Mouse (Mus musculus): ENCODE results near the gene Gm49369.
A peak's percentile ranks its signal among the peaks of the same experiment; 100 is the strongest.
"Not testable (repeated sequence)": the region's sequence is repeated elsewhere in the genome, so short reads cannot be mapped to it uniquely, and the experiment has no call there.

Gene Gm49369

DNA sequence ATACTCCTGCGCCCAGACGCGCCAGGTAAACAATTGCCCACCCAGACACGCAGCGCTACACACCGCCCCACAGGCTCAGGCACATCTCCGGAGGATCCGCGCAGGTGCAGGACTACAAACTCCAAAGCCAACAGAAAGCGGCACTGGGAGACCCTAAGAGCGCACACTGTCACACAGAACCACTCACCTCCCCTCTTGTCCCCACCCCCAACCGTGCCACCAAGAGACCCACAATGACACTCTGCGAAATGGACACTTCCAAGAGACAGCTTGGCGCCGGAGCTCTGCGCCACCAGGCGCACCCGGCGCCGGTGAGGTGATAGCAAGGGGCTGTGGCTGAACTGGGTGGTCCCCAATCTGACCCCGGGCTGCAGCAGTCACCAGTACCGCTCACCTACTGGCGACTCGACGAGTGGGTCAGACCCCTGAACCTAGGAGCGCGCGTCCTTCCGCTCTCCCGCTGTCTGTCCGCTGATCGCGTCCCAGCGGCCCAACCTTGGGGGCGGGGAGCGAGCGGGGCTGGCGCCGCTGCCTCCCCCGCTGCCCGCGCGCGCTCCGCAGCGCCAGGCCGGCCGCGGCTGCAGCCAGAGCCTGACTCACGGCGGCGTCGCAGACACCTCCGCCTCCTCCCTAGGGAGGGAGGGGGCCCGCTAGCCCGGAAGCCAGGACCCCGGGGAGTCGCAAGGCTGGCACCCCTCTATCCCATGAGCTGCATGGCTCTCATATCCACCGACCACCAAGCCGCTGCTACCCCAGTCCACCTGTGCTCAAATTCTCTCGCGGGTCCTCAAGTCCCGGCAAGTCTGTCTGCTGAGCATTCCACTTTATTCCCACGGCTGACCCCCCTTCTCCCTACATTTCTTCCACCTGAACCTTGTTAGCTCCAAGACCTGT lies 10.5 kb downstream of the Gm49369 start:
- DNase-seq, result peak; percentile 71

DNA sequence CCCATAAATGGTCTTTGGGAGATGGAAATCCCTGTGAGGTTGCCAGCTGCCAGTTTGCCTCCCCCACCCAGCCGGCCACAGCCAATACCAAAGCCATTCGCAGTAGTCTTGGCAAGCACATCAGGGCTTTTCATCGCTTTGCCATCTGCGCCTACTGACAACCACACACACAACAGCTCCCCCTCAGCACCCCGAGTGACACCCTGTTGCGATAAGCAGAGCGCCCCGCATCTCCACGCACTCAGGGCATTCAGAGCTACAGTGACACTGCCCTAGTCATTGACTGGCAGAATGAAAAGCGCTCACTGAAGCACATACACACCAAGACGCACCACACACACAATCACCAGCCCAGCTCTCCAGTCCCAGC lies 11.1 kb downstream of the Gm49369 start:
- no peak for DNase-seq

- peak; percentile 36 for DNase-seq
Measured at GRCm38 (mm10) chr7:142370937-142371336, 11.5 kb downstream of the Gm49369 start.

GRCm38 (mm10) chr7:142369820-142370219 lies 12.6 kb downstream of the Gm49369 start:
- no peak for DNase-seq

DNA sequence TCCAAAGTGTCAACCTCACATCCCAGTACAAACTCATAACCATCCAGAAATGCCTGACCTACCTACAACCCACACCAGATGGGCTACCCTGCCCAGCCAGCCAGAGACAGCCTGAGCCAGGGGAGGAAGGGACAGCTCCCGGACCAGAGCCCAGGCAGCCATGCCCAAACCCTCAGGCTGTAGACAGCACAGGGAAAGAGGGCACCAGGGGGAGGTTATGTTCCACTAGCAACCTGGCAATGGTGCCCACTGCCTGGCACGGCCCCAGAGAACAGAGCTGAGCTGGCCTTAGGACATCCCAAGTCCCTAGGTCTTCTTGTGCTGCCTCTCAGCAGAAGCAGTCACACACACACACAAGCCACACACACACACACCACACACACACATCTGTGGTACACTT lies 13.6 kb downstream of the Gm49369 start:
- no peak for DNase-seq

DNA sequence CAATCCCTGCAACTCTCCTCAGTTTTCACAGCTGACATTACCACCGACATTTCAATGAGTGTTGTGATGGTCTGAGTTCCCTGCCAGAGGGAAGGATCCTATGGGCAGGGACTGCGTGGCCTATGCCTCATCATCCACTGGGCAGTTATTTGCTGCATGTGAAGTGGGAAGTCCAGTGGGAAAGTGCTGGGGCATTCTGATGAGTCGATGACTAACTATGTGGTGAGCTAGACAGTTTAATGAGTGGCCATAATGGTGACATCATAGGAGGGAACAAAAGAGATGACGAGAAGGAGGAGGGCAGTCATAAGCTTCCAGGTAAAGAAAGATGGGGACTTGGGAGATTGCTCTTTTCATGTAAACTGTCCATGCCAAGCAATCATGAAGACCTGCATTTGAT lies 19.4 kb downstream of the Gm49369 start:
- no peak for DNase-seq

GRCm38 (mm10) chr7:142360743-142361142 lies 21.7 kb downstream of the Gm49369 start:
- no peak for DNase-seq

DNA sequence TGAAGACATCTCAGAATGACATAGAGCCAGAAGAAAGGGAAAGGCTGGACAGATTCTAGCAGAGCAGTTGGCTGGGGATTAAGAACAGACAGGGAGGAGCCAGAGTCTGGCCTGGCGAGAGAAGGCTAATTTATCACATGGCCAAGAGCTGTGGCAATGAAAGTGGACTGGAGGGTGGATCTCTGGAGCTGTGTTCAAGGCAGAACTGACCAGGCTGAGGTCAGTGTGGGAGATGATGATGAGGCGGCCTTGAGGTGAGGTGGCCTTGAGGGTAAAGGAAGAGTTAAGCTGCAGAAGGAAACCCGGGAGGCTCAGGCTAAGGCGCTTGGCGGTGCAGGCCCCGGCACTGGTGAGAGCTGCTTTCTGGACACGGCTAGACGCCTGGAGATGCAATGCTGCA lies 23.3 kb downstream of the Gm49369 start:
- no peak for DNase-seq

- peak; percentile 45 for DNase-seq
Measured at GRCm38 (mm10) chr7:142357566-142357965, 24.9 kb downstream of the Gm49369 start.

GRCm38 (mm10) chr7:142354661-142355233 lies 27.7 kb downstream of the Gm49369 start:
- peak; percentile 54 for DNase-seq

DNA sequence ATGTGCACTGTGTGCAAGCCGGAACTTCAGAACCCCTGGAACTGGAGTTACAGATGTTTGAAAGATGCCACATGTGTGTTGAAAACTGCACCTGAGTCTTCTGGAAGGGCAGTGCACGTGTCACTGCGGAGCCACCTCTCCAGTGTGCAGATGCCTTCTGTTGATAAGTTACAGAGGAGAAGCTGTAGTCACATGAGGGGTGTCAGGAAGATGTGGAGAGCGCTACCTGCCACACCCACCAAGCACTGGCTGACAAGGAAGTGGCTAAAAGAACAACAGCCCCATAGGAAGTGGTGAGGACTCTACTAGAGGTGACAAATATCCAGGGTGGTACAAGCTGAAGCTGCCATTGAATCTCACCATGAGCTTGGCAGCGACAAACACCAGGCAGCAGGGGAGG lies 28.6 kb downstream of the Gm49369 start:
- peak; percentile 75 for DNase-seq

- DNase-seq, result no peak
Measured at GRCm38 (mm10) chr7:142351569-142351968, 30.9 kb downstream of the Gm49369 start.

DNA sequence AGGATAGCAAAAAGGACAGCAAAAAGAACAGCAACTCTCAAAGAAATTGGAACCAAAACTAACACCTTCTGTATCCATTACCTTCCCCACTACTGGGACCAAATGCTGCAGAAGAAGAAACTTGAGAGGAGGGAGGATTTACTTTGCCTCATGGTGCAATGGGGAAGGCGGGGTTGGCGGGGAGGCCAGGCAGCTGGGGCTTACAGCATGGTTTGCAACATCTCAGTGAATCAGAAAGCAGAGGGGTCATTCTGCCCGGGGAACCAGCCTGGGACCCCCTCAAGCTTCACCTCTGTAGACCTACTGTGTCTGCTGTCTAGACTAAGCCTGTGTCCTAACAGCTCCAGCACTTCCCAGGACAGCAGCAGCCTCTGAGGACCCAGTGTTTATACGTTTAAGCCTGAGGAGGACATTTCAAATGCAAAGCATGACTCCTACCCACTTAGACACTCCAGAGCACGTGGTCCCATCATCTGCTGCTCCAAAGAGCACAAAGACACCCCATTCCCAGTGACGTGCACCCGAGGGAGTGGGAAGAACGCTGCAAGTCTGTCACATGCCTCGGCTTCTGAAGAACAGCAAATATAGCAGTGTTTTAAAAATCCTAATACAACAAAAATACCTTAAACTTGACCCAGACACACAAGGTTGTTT lies 33.0 kb downstream of the Gm49369 start:
- DNase-seq, result peak; percentile 55

GRCm38 (mm10) chr7:142347542-142347941 lies 34.9 kb downstream of the Gm49369 start:
- DNase-seq, result no peak

GRCm38 (mm10) chr7:142342247-142342640 lies 40.2 kb downstream of the Gm49369 start:
- no peak for DNase-seq

DNA sequence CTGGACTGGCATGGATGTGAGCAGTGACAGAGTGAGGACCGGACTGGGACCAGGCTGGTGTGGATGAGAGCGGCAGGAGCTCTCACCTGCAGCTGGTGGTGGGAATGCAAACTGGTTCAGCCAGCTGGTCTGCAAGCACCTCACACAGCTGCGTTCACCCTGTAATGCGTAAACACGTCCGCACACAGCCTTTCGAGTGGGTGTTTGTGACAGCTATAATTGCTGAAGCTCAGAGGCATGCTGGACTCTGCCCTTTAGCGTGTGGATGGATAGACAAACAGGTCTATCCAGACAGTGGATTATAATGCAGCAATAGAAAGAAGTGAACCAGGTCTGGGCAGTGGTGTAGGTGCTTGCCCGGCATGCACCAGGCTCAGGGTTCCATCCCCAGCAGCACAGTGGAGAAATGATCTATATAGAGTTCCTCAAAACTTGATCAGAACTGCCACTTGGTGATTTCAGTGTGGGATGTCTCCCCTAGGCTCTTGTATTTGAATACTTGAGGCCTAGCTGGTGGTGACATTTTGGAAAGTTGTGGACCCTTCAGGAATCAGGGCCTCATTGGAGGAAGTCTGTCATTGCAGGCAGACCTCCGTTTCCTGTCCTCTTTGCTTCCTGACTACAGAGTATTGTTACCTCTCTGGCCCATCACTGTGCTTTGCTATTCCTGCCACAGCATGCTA lies 40.8 kb downstream of the Gm49369 start:
- DNase-seq, result peak; percentile 71

DNA sequence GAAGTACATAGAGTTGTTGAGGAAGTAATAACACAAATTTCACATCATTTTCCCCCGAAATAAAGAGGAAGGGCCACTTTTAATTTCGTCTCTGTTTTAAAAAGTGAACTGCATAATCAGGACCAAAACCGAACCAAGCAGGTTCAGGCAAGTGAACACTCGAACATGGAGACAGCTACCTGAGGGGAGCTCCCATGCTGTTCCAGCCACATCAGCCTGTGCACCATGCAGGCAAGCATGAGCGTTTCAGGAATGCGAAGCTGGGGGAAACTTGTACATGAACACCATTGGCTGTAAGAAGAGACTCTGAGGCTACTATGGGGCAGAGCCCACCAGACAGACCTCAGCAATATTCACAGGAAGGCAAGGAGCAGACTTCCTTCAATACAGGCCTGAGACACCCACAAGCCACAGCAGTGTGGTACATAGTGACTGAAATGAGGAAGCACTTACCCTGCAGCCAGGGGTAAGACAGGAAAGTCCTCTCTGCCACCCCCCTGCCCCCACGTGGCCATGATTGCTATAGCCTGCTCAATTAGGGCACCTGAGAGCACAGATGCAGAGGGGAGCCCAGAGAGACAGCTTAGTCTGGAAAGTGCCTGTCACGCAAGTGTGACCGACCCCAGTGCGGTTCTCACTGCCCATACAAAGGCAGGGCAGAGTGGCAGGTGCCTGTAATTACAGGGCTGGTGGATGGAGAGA lies 42.0 kb downstream of the Gm49369 start:
- peak; percentile 78 for DNase-seq

GRCm38 (mm10) chr7:142335151-142335550 lies 47.3 kb downstream of the Gm49369 start:
- DNase-seq, result peak; percentile 24

DNA sequence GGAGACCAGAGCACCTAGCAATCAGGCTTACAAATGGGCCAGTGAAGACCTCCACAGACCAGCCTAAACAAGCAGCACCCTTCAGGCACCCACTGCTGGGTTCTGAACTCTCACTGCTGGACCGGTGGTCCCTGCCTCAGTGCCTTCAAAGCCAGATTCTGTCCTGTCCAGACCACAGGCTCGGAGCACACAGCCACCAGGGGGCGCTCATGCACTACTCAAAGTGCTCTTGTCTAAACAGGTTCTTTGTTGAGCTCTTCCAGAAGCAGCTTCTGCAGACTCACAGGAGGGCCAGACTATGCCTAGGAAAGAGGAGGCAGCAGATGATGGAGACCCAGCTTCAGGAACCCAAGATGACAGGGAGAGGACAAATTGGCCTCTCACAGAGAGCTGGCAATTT lies 48.2 kb downstream of the Gm49369 start:
- peak; percentile 97 for DNase-seq

GRCm38 (mm10) chr7:142332741-142333140 lies 49.7 kb downstream of the Gm49369 start:
- DNase-seq, result not testable (repeated sequence)

DNA sequence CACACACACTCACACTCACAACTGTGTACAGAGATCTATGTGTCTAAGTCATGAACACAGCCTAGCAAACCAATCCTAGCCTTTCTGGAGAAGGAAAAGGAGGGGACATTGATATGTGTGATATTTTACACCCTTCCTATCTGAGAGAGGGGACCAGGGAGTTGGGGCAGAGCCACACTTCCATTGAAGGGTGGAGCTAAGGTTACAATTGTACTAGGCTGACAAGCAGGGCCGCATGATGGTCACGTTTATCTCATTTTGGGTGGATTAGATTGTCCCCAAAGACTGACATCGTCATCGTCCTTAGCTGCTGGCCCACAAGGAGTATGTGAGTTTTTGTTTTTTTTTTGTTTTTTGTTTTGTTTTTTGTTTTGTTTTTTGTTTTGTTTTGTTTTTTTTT lies 51.2 kb downstream of the Gm49369 start:
- DNase-seq, result no peak

- DNase-seq, result no peak
Measured at GRCm38 (mm10) chr7:142330271-142330724, 52.2 kb downstream of the Gm49369 start.

- no peak for DNase-seq
Measured at GRCm38 (mm10) chr7:142328507-142328906, 54.0 kb downstream of the Gm49369 start.

All from thymus, postnatal 4 days (tissue).